Mouse (Mus musculus) intestine, embryonic 16.5 days (tissue): Measurements from ENCODE around the gene Ide. TPM values are rescaled to one million over a fixed set of nuclear protein-coding genes. Genes with fewer than 3 reads are reported as not detected.

Source experiments
- ATAC-seq: fragments of 200-750 bp; cut with Nextera tagmentation; 2 replicates; pipeline ENCODE4 v1.8.0; 2017; ENCODE audit warnings: moderate TSS enrichment, moderate library complexity
- H3K27ac ChIP-seq: fragments of 300-500 bp; sonication (generic); 2 replicates; pipeline ENCODE4 v1.5.1; 2014; ENCODE audit warnings: mild to moderate bottlenecking, low read length
- H3K27me3 ChIP-seq: fragments of 300-500 bp; sonication (generic); replicated peaks from 2 replicates; pipeline ENCODE4 v1.6.1; 2014; ENCODE audit warnings: low read length, control low read depth, mixed read lengths; ENCODE audit not compliant: control insufficient read depth, insufficient read depth
- H3K36me3 ChIP-seq: fragments of 300-500 bp; sonication (generic); 2 replicates; pipeline ENCODE4 v1.6.1; 2014; ENCODE audit warnings: low read length, control low read depth; ENCODE audit not compliant: control insufficient read depth, insufficient read depth
- H3K4me1 ChIP-seq: fragments of 300-500 bp; sonication (generic); 2 replicates; pipeline ENCODE4 v1.6.1; 2014; ENCODE audit warnings: low read length, control low read depth, mixed read lengths; ENCODE audit not compliant: control insufficient read depth, insufficient read depth
- H3K4me2 ChIP-seq: fragments of 300-500 bp; sonication (generic); 2 replicates; pipeline ENCODE4 v1.6.1; 2014; ENCODE audit warnings: low read depth, low read length, control low read depth
- H3K4me3 ChIP-seq: fragments of 300-500 bp; sonication (generic); 2 replicates; pipeline ENCODE4 v1.5.1; 2014; ENCODE audit warnings: mild to moderate bottlenecking, low read length
- H3K9ac ChIP-seq: fragments of 300-500 bp; sonication (generic); 2 replicates; pipeline ENCODE4 v1.6.1; 2014; ENCODE audit warnings: low read depth, low read length
- H3K9me3 ChIP-seq: fragments of 300-500 bp; sonication (generic); 2 replicates; pipeline ENCODE4 v1.6.1; 2016; ENCODE audit warnings: low read length, control low read depth; ENCODE audit not compliant: control insufficient read depth
- WGBS: fragments of 180-500 bp; shearing (Covaris S2); extraction: QIAGEN DNeasy Blood & Tissue Kit; methylation state at CpG from one replicate; pipeline ENCODE4 v1.1.7; 2014; 5-methylcytosine and 5-hydroxymethylcytosine counted together
- polyA plus RNA-seq: library from polyadenylated mRNA; unstranded; fragments of >200 nt; fragmentation: Nextera tagmentation; extraction: Ambion mirVana; gene quantifications from 2 replicates; pipeline ENCODE4 v1.2.1, GENCODE M21; 2015

Gene Ide
- polyA plus RNA-seq, 1 experiment from 2014 or later, result 50.8 TPM

DNA sequence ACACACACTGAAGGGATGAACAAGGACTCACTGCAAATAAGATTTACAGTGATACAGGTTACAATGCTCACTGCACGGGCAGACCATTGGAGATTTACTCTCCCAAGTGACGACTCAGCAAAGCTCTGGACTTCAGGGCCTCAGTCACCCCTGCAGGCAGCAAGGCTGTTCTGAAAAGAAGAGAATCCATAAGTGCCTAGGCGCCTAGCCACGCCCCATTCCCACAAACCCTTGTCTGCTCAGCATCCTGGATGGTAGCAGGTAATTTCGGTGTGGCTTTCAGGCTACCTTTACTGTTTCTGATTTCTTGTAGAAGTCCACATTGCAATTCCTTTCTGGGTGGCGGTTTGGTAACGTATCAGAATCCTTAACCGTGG lies 74.1 kb downstream of the Ide start:
- no peaks in the 10 kb centered on the region for H3K4me1 ChIP-seq
- H3K36me3 ChIP-seq, result no peaks in the 10 kb centered on the region
- H3K9me3 ChIP-seq, result no peaks in the 10 kb centered on the region
- H3K27ac ChIP-seq, result no peak overlapping the region
- no peak overlapping the region for H3K4me3 ChIP-seq
- H3K4me2 ChIP-seq, result no peak overlapping the region
- no peaks in the 10 kb centered on the region for H3K27me3 ChIP-seq
- 74% methylated on average over 8 of the region's 8 CpGs for WGBS
- no peak for ATAC-seq
- H3K9ac ChIP-seq, result no peak overlapping the region

DNA sequence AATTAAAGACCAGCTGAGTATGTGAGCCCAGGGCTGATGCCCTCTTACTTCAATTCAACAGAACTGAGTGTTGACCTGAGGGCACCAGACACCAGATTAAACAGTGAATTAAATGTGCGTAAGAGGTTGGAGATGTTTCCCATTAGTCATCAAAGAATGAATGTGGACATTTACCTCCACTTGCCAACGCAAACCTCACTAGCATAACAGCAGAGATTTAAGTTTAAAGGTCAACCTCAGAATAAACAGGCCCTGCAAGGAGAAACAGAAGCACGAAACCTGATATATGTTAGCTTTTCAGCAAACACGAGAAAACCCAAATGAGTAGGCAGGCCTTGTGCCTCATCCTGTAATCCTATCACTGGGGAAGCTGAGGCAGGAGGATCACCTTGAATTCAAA lies 75.3 kb downstream of the Ide start:
- Histone ChIP-seq H3K27me3 (no peaks in the 10 kb centered on the region), H3K4me2 (no peak overlapping the region), H3K4me1 (no peaks in the 10 kb centered on the region), H3K27ac (no peak overlapping the region), H3K9ac (no peak overlapping the region), H3K4me3 (no peak overlapping the region), H3K36me3 (no peaks in the 10 kb centered on the region), H3K9me3 (no peaks in the 10 kb centered on the region)
- ATAC-seq, result no peak
- WGBS, result 31% methylated on average over 4 of the region's 4 CpGs

DNA sequence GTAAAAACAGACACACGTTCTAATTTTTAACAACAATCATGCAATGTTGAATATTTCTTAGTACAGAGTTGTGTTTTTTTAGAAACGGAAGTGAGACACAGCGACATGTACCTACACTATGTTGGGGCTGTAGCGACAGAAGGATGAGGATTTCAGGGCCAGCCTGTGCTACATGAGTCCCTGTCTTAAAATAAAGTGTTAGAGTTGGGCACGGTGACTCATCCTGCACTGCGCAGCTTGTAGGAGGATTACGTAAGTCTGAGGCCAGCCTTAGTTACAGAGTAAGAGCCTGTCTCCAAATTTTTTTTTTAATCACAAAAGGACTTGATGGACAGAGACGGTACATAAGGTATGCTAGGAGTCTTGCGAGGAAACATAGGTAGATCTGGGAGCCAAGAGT lies 82.3 kb downstream of the Ide start:
- ATAC-seq, result no peak
- H3K9me3 ChIP-seq, result no peaks in the 10 kb centered on the region
- 86% methylated on average over 9 of the region's 9 CpGs for WGBS
- H3K27ac ChIP-seq, result no peak overlapping the region
- H3K4me3 ChIP-seq, result no peak overlapping the region
- H3K4me1 ChIP-seq, result no peaks in the 10 kb centered on the region
- no peaks in the 10 kb centered on the region for H3K27me3 ChIP-seq
- H3K36me3 ChIP-seq, result no peaks in the 10 kb centered on the region
- H3K9ac ChIP-seq, result no peak overlapping the region
- H3K4me2 ChIP-seq, result no peak overlapping the region

DNA sequence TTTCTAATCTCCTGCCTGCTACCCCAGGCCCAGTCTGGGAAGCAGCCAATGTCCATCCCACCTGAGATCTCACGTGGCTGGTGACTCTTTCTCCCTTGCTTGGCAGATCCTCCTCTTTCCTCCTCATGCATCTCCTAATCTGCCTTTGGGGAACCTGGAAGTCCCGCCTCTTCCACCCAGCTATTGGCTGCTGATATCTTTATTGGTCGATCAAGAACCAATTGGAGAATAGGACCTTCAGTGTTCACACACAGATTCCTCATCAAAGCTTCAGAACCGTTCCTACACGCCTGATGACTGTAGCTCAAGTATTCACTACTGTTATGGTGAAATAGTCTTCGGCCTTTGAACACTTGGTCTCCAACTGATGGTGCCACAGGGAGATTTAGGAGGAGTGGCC lies 85.5 kb downstream of the Ide start:
- Histone ChIP-seq H3K9me3 (no peaks in the 10 kb centered on the region), H3K27me3 (no peaks in the 10 kb centered on the region), H3K36me3 (no peaks in the 10 kb centered on the region), H3K4me3 (no peak overlapping the region), H3K4me2 (no peak overlapping the region), H3K9ac (no peak overlapping the region), H3K4me1 (no peaks in the 10 kb centered on the region), H3K27ac (no peak overlapping the region)
- 63% methylated on average over 6 of the region's 6 CpGs for WGBS
- ATAC-seq, result no peak

DNA sequence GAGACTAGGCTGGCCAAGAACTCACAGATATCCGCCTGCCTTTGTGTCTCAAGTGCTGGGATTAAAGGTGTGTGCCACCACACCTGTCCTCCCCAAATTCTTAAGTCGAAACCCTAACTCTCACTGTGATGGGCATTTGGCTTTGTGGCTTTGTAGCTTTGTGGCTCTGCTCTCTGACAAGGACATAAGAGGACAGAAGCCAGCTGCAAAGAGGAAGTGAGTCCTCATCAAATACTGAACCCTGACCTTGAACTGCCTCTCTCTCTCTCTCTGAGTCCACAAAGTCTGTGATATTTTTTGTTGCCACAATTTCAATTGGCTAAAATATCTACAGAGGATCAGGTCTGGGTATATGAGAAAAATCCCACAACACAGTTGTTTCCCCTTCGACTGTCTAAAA lies 89.5 kb downstream of the Ide start:
- WGBS, result 74% methylated on average over 3 of the region's 3 CpGs
- H3K27me3 ChIP-seq, result no peaks in the 10 kb centered on the region

DNA sequence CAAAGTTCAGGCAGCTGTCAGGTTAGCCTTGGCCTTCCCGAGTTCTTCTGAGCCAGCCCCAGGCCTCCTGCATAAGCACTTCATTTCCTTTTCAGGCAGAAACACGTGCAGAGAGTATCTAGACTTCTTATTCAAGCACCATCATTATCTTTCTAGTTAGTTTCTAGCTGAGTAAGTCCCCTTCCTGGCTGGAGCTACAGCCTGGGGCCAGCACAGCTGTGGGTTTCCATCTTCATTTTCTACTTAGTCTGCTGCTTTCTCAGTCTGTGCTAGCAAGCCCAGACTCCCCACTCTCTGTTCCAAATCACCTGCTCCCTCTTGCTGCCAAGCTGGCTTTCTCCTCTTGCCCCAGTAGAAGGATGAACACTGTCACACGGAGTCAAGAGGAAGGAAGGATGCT lies 90.8 kb downstream of the Ide start:
- Histone ChIP-seq H3K4me2 (no peak overlapping the region), H3K9me3 (no peaks in the 10 kb centered on the region), H3K4me1 (no peaks in the 10 kb centered on the region), H3K4me3 (no peak overlapping the region), H3K27me3 (no peaks in the 10 kb centered on the region), H3K27ac (no peak overlapping the region), H3K9ac (no peak overlapping the region), H3K36me3 (no peaks in the 10 kb centered on the region)
- WGBS, result 42% methylated on average over 3 of the region's 3 CpGs
- no peak for ATAC-seq

More for the DNA sequence above, 89.5 kb downstream of the Ide start:
- H3K9ac ChIP-seq, result no peak overlapping the region
- no peaks in the 10 kb centered on the region for H3K9me3 ChIP-seq
- H3K4me3 ChIP-seq, result no peak overlapping the region
- no peak overlapping the region for H3K4me2 ChIP-seq
- ATAC-seq, result no peak
- H3K27ac ChIP-seq, result no peak overlapping the region
- H3K4me1 ChIP-seq, result no peaks in the 10 kb centered on the region
- no peaks in the 10 kb centered on the region for H3K36me3 ChIP-seq

DNA sequence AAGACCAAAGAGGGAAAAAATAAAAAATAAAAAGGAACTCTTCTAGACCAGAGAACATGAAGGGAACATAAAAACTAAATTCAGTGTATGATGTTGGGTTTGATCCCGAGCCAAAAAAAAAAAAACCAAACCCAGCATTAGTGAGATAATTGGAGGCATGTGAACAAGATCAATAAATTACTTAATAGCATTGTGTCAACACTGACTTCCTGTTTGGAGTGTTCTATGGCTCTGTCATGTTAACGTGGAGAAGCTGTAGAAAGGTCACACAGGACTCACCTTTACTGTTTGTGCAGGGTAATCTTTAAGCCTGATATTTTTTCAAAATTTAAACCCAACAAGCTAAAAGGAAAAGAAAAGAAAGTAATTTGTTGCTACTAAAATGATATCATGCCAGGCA lies 94.9 kb downstream of the Ide start:
- Histone ChIP-seq H3K36me3 (no peaks in the 10 kb centered on the region), H3K9ac (no peak overlapping the region), H3K4me1 (no peaks in the 10 kb centered on the region), H3K27me3 (0 out of 2 replicates have a peak, but pooled peaks cover 2% of the 10 kb centered on the region), H3K4me2 (no peak overlapping the region), H3K27ac (no peak overlapping the region), H3K4me3 (no peak overlapping the region), H3K9me3 (no peaks in the 10 kb centered on the region)
- 26% methylated on average over 2 of the region's 2 CpGs for WGBS
- no peak for ATAC-seq

DNA sequence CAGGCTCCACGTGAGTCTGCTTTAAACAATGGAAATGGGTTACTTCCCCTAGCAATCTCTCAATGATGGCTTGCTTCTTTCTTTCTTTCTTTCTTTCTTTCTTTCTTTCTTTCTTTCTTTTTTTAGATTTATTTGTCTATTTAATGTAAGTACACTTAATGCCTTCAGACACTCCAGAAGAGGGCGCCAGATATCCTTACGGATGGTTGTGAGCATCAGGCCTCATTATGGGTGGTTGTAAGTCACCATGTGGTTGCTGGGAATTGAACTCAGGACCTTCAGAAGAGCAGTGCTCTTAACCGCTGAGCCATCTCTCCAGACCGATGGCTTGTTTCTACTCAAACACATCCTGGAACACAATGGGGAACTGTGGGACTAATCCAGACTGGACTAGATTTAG lies 96.5 kb downstream of the Ide start:
- H3K4me1 ChIP-seq, result no peaks in the 10 kb centered on the region
- no peaks in the 10 kb centered on the region for H3K9me3 ChIP-seq
- no peak overlapping the region for H3K9ac ChIP-seq
- no peak overlapping the region for H3K4me3 ChIP-seq
- no peak overlapping the region for H3K27ac ChIP-seq
- ATAC-seq, result no peak
- 77% methylated on average over 5 of the region's 5 CpGs for WGBS
- H3K27me3 ChIP-seq, result 0 out of 2 replicates have a peak, but pooled peaks cover 3% of the 10 kb centered on the region
- H3K36me3 ChIP-seq, result no peaks in the 10 kb centered on the region
- H3K4me2 ChIP-seq, result no peak overlapping the region

DNA sequence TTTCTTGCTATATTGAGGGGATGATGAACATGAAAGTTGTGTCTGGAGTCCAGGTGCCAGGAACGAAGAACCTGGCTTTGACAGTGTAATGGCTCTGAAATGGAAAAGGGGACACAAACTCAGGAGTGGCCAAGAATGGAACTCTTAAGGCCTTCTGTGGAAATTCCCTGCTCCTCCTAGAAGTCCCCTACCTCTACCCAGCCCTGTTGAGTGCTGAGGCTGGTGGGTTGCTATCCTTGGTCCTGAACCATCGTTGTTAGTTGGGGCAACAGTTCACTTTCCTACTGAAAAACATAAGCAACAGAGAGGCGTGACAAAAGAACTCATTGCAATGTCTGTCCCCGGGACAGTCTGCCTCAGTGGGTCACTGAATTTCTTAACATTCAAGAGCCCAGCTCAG lies 98.6 kb downstream of the Ide start:
- Histone ChIP-seq H3K27ac (no peak overlapping the region), H3K4me3 (no peak overlapping the region), H3K9ac (no peak overlapping the region), H3K36me3 (no peaks in the 10 kb centered on the region), H3K27me3 (peaks cover 14% of the 10 kb centered on the region), H3K9me3 (no peaks in the 10 kb centered on the region), H3K4me1 (0 out of 2 replicates have a peak, but pooled peaks cover under 1% of the 10 kb centered on the region), H3K4me2 (no peak overlapping the region)
- no peak for ATAC-seq
- 17% methylated on average over 4 of the region's 4 CpGs for WGBS

DNA sequence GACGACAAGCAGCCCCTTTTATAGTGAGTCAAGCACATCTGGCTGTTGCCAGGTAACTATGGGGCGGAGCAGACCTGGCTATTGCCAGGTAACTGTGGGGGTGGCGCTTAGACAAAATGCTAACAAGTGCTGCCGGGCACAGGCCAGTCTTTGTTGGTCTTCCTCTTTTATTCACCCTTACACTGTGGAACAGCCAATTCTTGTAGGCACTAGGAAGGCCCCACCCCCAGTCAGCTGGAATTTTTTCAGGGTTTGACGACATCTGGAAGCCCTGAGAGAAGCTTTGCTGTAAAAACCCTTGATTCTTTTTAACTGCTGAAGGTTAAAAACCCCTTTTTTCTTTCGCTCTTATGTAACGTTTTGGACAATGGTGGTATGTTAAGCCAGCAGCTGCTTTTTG lies 99.0 kb downstream of the Ide start:
- no peak overlapping the region for H3K4me2 ChIP-seq
- no peak overlapping the region for H3K4me3 ChIP-seq
- ATAC-seq, result no peak
- H3K27me3 ChIP-seq, result peaks cover 18% of the 10 kb centered on the region
- no peak overlapping the region for H3K27ac ChIP-seq
- H3K9ac ChIP-seq, result no peak overlapping the region
- no peaks in the 10 kb centered on the region for H3K36me3 ChIP-seq
- H3K9me3 ChIP-seq, result no peaks in the 10 kb centered on the region
- WGBS, result 15% methylated on average over 7 of the region's 7 CpGs
- peaks cover 5% of the 10 kb centered on the region; the same call in 1 of the 2 replicates for H3K4me1 ChIP-seq
